Mouse (Mus musculus) lung, adult 2 months (tissue): ENCODE measurements around the gene Polr3gl.

Experiments used
- CTCF ChIP-seq: fragments of 200-500 bp; IDR thresholded peaks from 2 replicates; pipeline ENCODE4 v1.5.1; 2011; ENCODE audit warnings: mild to moderate bottlenecking, low read length, control low read depth; ENCODE audit not compliant: insufficient read depth
- POLR2A ChIP-seq: fragments of 200-500 bp; IDR thresholded peaks from 2 replicates; pipeline ENCODE4 v1.6.1; 2011; ENCODE audit warnings: low read depth, mild to moderate bottlenecking, control low read depth, low read length, borderline replicate concordance; ENCODE audit errors: extremely low read depth

- no peak for TF ChIP-seq CTCF
- TF ChIP-seq POLR2A, result peak; percentile 85
Observed at GRCm38 (mm10) chr3:96561946-96562681, 31.9 kb downstream of the Polr3gl start.
